Mouse (Mus musculus) embryonic facial prominence, embryonic 10.5 days (tissue): ENCODE measurements around the gene Sema4a. TPM values are rescaled to one million over a fixed set of nuclear protein-coding genes. Genes with fewer than 3 reads are reported as not detected.
A peak's percentile ranks its signal among the peaks of the same experiment; 100 is the strongest.

Experiments used
- DNase-seq: peaks from one replicate; pipeline ENCODE4 v3.0.0-alpha.2; 2017; ENCODE audit warnings: low spot score
- H3K27ac ChIP-seq: fragments of 300-500 bp; sonication (generic); replicated peaks from 2 replicates; pipeline ENCODE4 v1.5.1; 2016; ENCODE audit warnings: mild to moderate bottlenecking
- H3K27me3 ChIP-seq: fragments of 300-500 bp; sonication (generic); replicated peaks from 2 replicates; pipeline ENCODE4 v1.6.1; 2016; ENCODE audit warnings: low read depth, mild to moderate bottlenecking; ENCODE audit not compliant: poor library complexity, severe bottlenecking
- H3K36me3 ChIP-seq: fragments of 300-500 bp; sonication (generic); replicated peaks from 2 replicates; pipeline ENCODE4 v1.6.1; 2016; ENCODE audit warnings: mild to moderate bottlenecking, moderate library complexity
- H3K4me1 ChIP-seq: fragments of 300-500 bp; sonication (generic); 2 replicates; pipeline ENCODE4 v1.6.1; 2016
- H3K4me3 ChIP-seq: fragments of 300-500 bp; sonication (generic); 2 replicates; pipeline ENCODE4 v1.5.1; 2016; ENCODE audit warnings: mild to moderate bottlenecking, moderate library complexity
- H3K9me3 ChIP-seq: fragments of 300-500 bp; sonication (generic); 2 replicates; pipeline ENCODE4 v1.6.1; 2016; ENCODE audit warnings: mild to moderate bottlenecking
- WGBS: fragments of 180-500 bp; shearing (Covaris S2); methylation state at CpG from one replicate; pipeline ENCODE4 v1.1.7; 2016; 5-methylcytosine and 5-hydroxymethylcytosine counted together
- polyA plus RNA-seq: library from polyadenylated mRNA; unstranded; fragments of >200 nt; fragmentation: Nextera tagmentation; extraction: Ambion mirVana; gene quantifications from 2 replicates; pipeline ENCODE4 v1.2.1, GENCODE M21; 2016

Sema4a gene
- polyA plus RNA-seq, 1 experiment from 2014 or later: 7.1 TPM

DNA sequence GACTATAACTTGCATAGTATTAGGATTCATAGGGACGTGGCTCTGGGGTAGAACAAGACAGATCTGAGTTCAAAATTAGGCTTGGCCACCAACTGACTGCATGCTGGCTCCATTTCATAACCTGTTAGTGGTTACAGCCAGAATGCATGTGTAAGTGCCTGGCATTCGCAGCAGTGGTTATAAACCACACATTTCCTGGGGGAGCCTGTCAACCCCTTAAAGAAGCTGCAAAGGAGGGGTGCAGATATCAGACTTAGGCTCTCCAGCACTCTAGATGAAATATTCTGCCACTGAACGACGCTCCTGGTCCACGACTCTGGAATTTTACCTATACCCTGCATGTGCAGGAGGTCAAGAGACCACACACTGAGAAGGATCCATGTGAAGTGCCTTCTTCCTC, 8.7 kb downstream of the Sema4a start:
- H3K4me1 ChIP-seq: peaks cover 45% of the 10 kb centered on the region
- no peaks in the 10 kb centered on the region for H3K36me3 ChIP-seq
- peaks cover 81% of the 10 kb centered on the region for H3K27me3 ChIP-seq
- DNase-seq: no peak
- H3K4me3 ChIP-seq: no peak overlapping the region
- no peak overlapping the region for H3K27ac ChIP-seq
- H3K9me3 ChIP-seq: no peaks in the 10 kb centered on the region
- WGBS: 72% methylated on average over 5 of the region's 5 CpGs

DNA sequence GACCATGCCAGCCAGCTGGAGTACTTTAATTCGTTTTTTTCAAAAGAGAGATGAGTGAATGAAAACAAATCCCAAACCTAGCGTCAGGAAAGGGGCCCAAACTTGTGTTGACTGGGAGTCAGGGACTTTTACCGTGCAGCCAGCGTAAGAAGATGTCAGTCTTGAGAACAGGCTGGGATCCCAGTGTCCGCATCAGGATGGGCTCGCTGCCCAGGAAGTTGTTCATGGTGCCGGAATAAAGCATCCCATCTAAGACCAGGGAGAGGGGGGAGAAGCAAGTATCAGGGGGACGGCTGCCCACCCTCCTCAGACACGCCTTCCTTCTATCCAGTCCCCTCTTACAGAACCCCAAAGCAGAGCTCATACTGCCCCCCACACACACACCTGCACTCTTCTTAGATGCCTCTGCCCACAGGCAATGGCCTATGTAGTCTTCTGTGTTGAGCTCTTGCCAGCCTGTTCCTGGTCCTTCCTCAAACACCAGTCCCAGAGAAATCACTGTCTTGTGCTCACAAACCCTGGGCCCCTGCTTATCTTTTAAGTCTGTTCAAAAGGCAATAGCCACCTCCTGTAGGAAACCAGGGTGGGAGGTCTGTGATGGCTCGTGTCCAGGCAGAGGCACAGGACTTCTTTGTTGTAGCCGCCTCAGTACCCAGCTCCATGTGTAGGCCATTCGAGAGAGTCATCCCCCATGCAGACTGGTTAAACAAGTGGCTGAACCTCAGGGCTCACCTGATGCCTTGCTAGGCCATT, 10.4 kb downstream of the Sema4a start:
- H3K4me1 ChIP-seq: peaks cover 40% of the 10 kb centered on the region
- H3K4me3 ChIP-seq: no peak overlapping the region
- peaks cover 74% of the 10 kb centered on the region for H3K27me3 ChIP-seq
- WGBS: 83% methylated on average over 12 of the region's 12 CpGs
- no peak for DNase-seq
- H3K27ac ChIP-seq: peak overlapping the region; percentile 82; the same call in 1 of the 2 replicates
- no peaks in the 10 kb centered on the region for H3K36me3 ChIP-seq
- H3K9me3 ChIP-seq: no peaks in the 10 kb centered on the region

DNA sequence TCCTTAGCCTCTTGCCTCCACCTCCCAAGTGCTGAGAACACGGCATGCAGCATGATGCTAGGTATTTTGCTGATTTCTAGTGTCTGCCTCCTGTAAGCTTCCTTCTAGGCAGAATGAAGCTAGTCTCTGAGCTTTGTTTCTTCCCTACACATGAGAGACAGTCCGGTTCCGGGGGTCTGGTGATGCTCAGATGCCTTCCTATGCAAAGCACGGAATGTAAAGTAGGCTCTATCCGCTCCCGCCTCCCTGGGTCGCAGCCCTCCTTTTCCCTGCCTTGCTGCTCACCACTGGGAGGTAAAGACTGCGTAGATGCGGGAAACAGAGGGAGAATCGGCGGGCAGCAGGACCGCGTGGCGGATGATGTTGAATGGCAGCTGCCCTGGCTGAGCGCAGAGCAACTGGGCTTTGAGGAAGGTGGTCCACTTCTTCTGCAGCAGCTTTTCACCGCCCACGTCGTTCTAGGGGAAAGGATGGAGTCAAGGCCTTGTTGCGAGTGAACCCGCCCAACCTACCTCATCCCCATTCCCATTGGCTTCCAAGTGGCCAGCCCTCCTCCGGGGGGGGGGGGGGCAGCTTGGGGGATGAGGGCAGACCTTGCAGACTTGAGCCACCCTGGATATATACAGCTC, 11.5 kb downstream of the Sema4a start:
- WGBS: 5% methylated on average over 21 of the region's 21 CpGs
- peak; percentile 82 for DNase-seq
- Histone ChIP-seq H3K27me3 (peaks cover 65% of the 10 kb centered on the region), H3K4me1 (peaks cover 34% of the 10 kb centered on the region), H3K9me3 (no peaks in the 10 kb centered on the region), H3K27ac (peak overlapping the region; percentile 82), H3K36me3 (no peaks in the 10 kb centered on the region), H3K4me3 (peak overlapping the region; percentile 56)

DNA sequence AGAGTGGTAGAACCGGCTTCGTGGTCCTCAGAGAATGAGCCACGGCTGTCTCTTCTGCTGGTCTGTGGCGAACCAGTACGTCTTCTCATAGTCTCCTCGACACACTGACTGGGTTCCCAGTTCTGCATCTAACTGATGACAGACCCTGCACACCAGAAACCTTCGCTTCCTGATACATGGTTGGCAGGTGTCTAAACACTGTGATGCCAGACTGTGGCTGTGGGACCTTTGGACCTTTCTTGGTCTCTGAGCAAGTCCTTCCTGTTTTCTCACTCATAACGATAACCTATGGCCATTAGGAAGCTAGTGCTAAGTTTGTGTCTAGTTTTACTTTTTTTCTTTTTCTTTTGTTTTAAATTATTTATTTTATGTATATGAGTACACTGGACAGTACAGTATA, 12.5 kb downstream of the Sema4a start:
- H3K9me3 ChIP-seq: no peaks in the 10 kb centered on the region
- H3K4me3 ChIP-seq: no peak overlapping the region
- no peaks in the 10 kb centered on the region for H3K36me3 ChIP-seq
- peaks cover 54% of the 10 kb centered on the region for H3K27me3 ChIP-seq
- 90% methylated on average over 8 of the region's 8 CpGs for WGBS
- H3K27ac ChIP-seq: no peak overlapping the region
- H3K4me1 ChIP-seq: peaks cover 33% of the 10 kb centered on the region
- DNase-seq: no peak

DNA sequence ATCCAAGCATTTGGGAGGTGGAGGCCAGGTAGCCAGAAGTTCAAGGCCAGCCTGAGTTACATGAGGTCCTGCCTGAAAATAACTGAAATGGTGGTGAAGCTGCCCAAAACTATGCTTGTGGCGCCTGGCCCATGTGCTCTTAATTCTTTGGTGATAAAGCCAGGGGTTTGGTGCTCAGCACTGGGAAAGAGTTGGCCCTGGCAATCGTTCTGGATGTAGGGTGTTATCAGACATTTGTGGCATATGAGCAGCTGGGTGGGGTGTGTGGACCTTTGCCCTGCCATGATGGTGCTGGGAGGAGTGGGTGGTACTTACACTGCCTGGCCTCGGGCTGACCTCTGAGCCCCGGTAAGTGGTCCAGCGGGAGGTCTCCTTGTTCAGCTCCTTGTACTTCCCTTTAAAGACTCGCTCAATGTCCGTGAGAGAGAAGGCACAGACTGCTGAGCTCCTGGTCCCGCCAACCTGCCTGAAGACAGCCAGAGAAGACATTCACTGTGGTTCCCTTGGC, 13.3 kb downstream of the Sema4a start:
- Histone ChIP-seq H3K9me3 (no peaks in the 10 kb centered on the region), H3K36me3 (no peaks in the 10 kb centered on the region), H3K27ac (no peak overlapping the region), H3K4me3 (no peak overlapping the region), H3K4me1 (peaks cover 28% of the 10 kb centered on the region), H3K27me3 (peaks cover 51% of the 10 kb centered on the region)
- WGBS: 63% methylated on average over 8 of the region's 8 CpGs
- no peak for DNase-seq

DNA sequence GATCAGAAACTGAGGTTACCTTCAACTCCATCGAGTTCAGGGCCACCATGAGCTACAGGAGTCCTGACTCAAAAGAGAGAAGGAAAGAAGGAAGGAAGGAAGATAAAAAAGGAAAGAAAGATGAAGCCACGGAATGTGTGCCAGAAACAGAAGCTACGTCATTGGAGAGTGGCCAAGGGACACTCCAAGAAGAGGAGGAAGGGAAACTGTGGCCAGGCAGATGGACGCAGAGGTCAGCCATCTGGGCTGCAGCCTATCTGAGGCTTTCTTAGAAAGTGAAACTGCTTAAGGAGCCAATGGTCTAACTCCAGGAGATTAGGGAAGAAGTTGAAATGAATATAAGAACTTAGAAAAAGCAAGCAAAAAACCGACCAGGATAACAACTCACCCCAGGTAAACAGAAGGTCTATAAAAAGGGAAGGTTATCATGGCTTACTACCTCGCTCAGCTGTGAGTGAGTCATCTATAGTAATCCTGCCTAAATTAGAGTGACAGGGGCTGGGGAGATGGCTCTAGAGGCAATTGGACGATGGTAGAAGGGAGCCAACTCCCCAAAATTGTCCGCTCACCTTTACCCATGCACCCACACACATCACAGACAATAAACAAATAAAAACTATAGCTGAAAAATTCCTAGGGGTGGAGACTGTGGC, 14.4 kb downstream of the Sema4a start:
- Histone ChIP-seq H3K27me3 (peaks cover 49% of the 10 kb centered on the region), H3K36me3 (no peaks in the 10 kb centered on the region), H3K4me1 (peaks cover 26% of the 10 kb centered on the region), H3K9me3 (no peaks in the 10 kb centered on the region), H3K4me3 (no peak overlapping the region), H3K27ac (no peak overlapping the region)
- 82% methylated on average over 8 of the region's 8 CpGs for WGBS
- DNase-seq: no peak

DNA sequence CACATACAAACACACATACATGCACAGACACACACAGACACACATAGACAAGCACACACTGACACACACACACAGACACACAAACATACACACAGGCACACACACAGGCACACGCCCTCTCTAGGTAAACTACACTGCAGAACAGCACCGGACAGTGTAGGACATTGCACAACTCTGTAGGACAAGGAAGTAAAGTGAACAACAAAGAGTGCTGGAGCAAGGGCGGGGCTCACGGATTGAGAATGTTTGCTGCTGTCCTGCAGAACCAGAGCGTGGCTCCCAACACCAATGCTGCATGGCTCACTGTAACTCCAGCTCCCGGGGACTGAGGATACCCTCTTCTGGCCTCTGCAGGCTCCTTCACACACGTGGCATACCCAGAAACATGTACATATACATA, 18.1 kb downstream of the Sema4a start:
- Histone ChIP-seq H3K4me1 (peaks cover 23% of the 10 kb centered on the region), H3K4me3 (no peak overlapping the region), H3K36me3 (no peaks in the 10 kb centered on the region; the same call in 1 of the 2 replicates), H3K27ac (no peak overlapping the region), H3K27me3 (peaks cover 48% of the 10 kb centered on the region), H3K9me3 (no peaks in the 10 kb centered on the region)
- 78% methylated on average over 7 of the region's 7 CpGs for WGBS
- DNase-seq: no peak

DNA sequence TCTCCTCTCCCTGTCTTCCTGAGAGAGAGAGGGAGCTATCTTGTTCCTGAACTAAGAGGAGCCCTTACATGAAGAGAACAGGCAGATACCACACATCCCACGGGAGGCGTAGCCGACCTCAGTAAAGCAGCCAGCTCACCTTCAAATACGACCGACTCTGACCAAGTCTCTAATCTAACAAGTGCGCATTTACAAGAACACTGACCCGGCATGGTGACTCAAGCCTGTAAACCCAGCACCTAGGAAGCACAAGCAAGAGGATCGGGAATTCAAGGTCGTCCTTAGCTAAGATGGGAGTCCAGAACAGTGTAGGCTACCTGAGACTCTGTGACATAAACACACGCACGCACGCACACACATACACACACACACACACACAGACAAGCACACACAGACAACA, 18.5 kb downstream of the Sema4a start:
- H3K9me3 ChIP-seq: no peaks in the 10 kb centered on the region
- 84% methylated on average over 12 of the region's 12 CpGs for WGBS
- DNase-seq: no peak

DNA sequence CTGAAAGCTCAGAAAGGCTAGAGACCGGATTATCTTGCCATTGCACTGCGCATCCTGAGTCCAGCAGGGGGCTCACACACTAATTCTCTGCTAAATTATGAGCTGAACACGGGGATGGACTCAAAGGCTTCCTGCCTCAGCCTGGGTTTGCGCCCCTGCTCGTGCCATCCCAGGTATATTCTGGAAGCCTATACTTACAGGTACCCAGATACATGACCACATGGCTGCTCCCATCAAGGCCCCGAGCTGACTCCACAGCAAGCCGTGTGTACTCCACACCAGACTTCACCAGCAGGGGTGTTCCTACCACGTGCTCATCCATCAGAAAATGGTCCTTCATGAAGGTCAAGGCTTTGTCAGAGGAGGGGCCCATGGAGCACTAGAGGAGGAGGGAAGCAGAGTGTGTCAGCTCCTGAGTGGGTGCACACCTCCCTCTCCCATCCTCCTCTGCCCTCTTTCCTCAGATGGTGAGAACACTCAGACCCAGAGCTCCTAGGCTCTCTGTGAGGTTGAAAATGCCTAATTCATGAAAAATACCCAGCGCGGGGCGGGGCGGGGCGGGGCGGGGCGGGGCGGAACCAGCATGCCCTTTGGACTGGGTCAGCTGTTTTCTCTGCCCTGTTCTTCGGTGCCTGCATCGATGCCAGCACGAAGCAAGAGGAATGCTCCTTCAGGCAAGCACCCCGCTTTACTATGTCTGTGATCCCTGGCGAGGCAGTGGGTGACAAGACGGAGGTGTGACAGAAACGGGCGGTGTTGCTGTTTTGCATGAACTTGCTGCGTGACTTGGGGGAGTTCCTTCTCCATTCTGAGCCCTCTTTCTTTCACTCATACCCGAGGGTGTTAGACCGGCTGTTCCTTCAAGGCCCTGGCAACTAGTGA, 20.2 kb downstream of the Sema4a start:
- DNase-seq: peak; percentile 49
- H3K4me1 ChIP-seq: peaks cover 39% of the 10 kb centered on the region
- H3K4me3 ChIP-seq: peak overlapping the region; percentile 40
- H3K27ac ChIP-seq: peak overlapping the region; percentile 36; the same call in 1 of the 2 replicates
- H3K27me3 ChIP-seq: peaks cover 46% of the 10 kb centered on the region
- WGBS: 25% methylated on average over 27 of the region's 27 CpGs
- H3K36me3 ChIP-seq: no peaks in the 10 kb centered on the region; the same call in 1 of the 2 replicates
- no peaks in the 10 kb centered on the region for H3K9me3 ChIP-seq

More for the DNA sequence above, 18.5 kb downstream of the Sema4a start:
- H3K4me3 ChIP-seq: no peak overlapping the region
- H3K4me1 ChIP-seq: peaks cover 23% of the 10 kb centered on the region
- H3K36me3 ChIP-seq: no peaks in the 10 kb centered on the region; the same call in 1 of the 2 replicates
- H3K27ac ChIP-seq: no peak overlapping the region
- peaks cover 46% of the 10 kb centered on the region for H3K27me3 ChIP-seq

DNA sequence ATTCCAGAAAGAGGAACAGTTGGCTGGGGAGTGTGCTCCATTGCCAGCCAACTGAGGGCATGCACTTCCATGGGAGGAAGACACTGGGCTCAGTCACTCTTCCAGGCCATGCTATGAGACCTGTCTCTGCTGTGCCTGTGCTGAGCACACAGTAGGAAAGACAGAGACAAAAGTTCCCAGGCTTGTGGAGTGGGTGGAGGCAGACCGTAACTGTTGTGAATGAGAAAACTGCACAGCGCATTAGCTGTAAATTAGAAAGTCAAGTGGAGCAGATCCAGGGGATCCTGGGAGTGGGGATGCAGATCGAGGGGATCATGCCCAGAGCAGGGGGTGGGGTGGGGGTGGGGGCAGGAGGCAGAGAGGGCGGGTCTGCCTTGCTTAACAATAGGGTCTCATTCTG, 21.4 kb downstream of the Sema4a start:
- WGBS: 59% methylated on average over 4 of the region's 4 CpGs
- H3K4me1 ChIP-seq: peaks cover 43% of the 10 kb centered on the region

DNA sequence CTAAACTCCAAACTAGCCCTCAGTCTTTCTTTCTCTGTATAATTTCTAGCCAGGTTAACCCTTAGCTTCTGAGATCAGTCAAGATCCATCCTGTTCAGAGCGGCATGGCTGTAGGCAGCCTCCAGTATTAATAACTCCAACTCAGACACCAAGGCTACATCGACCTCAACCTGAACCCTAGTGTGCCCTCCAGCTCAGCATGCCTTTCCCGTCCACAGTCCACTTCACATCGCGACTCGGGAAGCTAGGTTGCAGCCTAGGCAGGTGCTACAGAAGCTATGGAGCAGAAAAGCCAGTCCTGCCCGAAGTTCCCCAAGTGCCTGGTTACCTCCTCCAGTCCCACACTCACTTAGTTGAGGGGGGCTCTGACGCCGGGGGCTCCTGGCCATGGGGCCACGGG, 23.5 kb downstream of the Sema4a start:
- peak overlapping the region; percentile 53 for H3K4me3 ChIP-seq
- H3K4me1 ChIP-seq: peaks cover 43% of the 10 kb centered on the region
- DNase-seq: no peak
- no peaks in the 10 kb centered on the region for H3K9me3 ChIP-seq
- H3K36me3 ChIP-seq: no peaks in the 10 kb centered on the region; the same call in 1 of the 2 replicates
- WGBS: 77% methylated on average over 10 of the region's 10 CpGs
- H3K27me3 ChIP-seq: peaks cover 39% of the 10 kb centered on the region
- H3K27ac ChIP-seq: peak overlapping the region; percentile 74; the same call in 1 of the 2 replicates

More for the DNA sequence above, 21.4 kb downstream of the Sema4a start:
- Histone ChIP-seq H3K36me3 (no peaks in the 10 kb centered on the region; the same call in 1 of the 2 replicates), H3K27ac (no peak overlapping the region), H3K4me3 (no peak overlapping the region), H3K27me3 (peaks cover 46% of the 10 kb centered on the region), H3K9me3 (no peaks in the 10 kb centered on the region)
- DNase-seq: no peak
